Mouse (Mus musculus) hindbrain, embryonic 16.5 days (tissue): ENCODE results near the gene Npnt. TPM values are rescaled to one million over a fixed set of nuclear protein-coding genes. Genes with fewer than 3 reads are reported as not detected.

Experiments used
- ATAC-seq: fragments of 200-750 bp; cut with Nextera tagmentation; 2 replicates; pipeline ENCODE4 v1.8.0; 2017; ENCODE audit warnings: moderate TSS enrichment, moderate library complexity
- H3K27ac ChIP-seq: fragments of 300-500 bp; sonication (generic); 2 replicates; pipeline ENCODE4 v1.5.1; 2014; ENCODE audit warnings: low read depth, mild to moderate bottlenecking, control low read depth, low read length, moderate library complexity
- H3K27me3 ChIP-seq: fragments of 300-500 bp; sonication (generic); replicated peaks from 2 replicates; pipeline ENCODE4 v1.6.1; 2014; ENCODE audit warnings: low read length; ENCODE audit not compliant: control insufficient read depth, insufficient read depth
- H3K36me3 ChIP-seq: fragments of 300-500 bp; sonication (generic); 2 replicates; pipeline ENCODE4 v1.6.1; 2014; ENCODE audit warnings: mild to moderate bottlenecking, low read length, moderate library complexity, mixed read lengths; ENCODE audit not compliant: control insufficient read depth, insufficient read depth
- H3K4me1 ChIP-seq: fragments of 300-500 bp; sonication (generic); 2 replicates; pipeline ENCODE4 v1.6.1; 2014; ENCODE audit warnings: low read depth, low read length; ENCODE audit not compliant: control insufficient read depth, insufficient read depth
- H3K4me2 ChIP-seq: fragments of 300-500 bp; sonication (generic); 2 replicates; pipeline ENCODE4 v1.6.1; 2014; ENCODE audit warnings: mild to moderate bottlenecking, low read length, control low read depth, moderate library complexity
- H3K4me3 ChIP-seq: fragments of 300-500 bp; sonication (generic); 2 replicates; pipeline ENCODE4 v1.5.1; 2014; ENCODE audit warnings: mild to moderate bottlenecking, low read length, control low read depth, moderate library complexity
- H3K9ac ChIP-seq: fragments of 300-500 bp; sonication (generic); 2 replicates; pipeline ENCODE4 v1.6.1; 2014; ENCODE audit warnings: low read depth, mild to moderate bottlenecking, control low read depth, low read length, moderate library complexity
- H3K9me3 ChIP-seq: fragments of 300-500 bp; sonication (generic); 2 replicates; pipeline ENCODE4 v1.6.1; 2014; ENCODE audit warnings: mild to moderate bottlenecking, low read length, moderate library complexity; ENCODE audit not compliant: control insufficient read depth
- WGBS: fragments of 180-500 bp; shearing (Covaris S2); extraction: QIAGEN DNeasy Blood & Tissue Kit; methylation state at CpG from one replicate; pipeline ENCODE4 v1.1.7; 2014; 5-methylcytosine and 5-hydroxymethylcytosine counted together
- polyA plus RNA-seq: library from polyadenylated mRNA; unstranded; fragments of >200 nt; fragmentation: Nextera tagmentation; extraction: Ambion mirVana; gene quantifications from 2 replicates; pipeline ENCODE4 v1.2.1, GENCODE M21; 2015

Gene Npnt
- polyA plus RNA-seq, 1 experiment from 2014 or later: 23.8 TPM

GRCm38 (mm10) chr3:132886419-132887050, 63.6 kb downstream of the Npnt start:
- no peaks in the 10 kb centered on the region for H3K9me3 ChIP-seq
- no peak overlapping the region for H3K4me2 ChIP-seq
- no peak overlapping the region for H3K4me3 ChIP-seq
- WGBS: 91% methylated on average over 6 of the region's 6 CpGs
- no peak for ATAC-seq
- H3K4me1 ChIP-seq: no peaks in the 10 kb centered on the region
- no peaks in the 10 kb centered on the region for H3K27me3 ChIP-seq
- no peak overlapping the region for H3K9ac ChIP-seq
- no peak overlapping the region for H3K27ac ChIP-seq
- H3K36me3 ChIP-seq: no peaks in the 10 kb centered on the region

- no peaks in the 10 kb centered on the region for H3K4me1 ChIP-seq
- H3K4me2 ChIP-seq: no peak overlapping the region
- H3K9ac ChIP-seq: no peak overlapping the region
- H3K27ac ChIP-seq: no peak overlapping the region
- WGBS: 86% methylated on average over 10 of the region's 10 CpGs
- H3K27me3 ChIP-seq: no peaks in the 10 kb centered on the region
- H3K36me3 ChIP-seq: no peaks in the 10 kb centered on the region
- no peaks in the 10 kb centered on the region for H3K9me3 ChIP-seq
- no peak overlapping the region for H3K4me3 ChIP-seq
- no peak for ATAC-seq
These were observed 65.6 kb downstream of the Npnt start for GRCm38 (mm10) chr3:132884459-132884858.

GRCm38 (mm10) chr3:132883256-132883655, 66.8 kb downstream of the Npnt start:
- Histone ChIP-seq H3K27ac (no peak overlapping the region), H3K9ac (no peak overlapping the region), H3K4me1 (no peaks in the 10 kb centered on the region), H3K4me3 (no peak overlapping the region), H3K27me3 (no peaks in the 10 kb centered on the region), H3K36me3 (no peaks in the 10 kb centered on the region), H3K9me3 (no peaks in the 10 kb centered on the region), H3K4me2 (no peak overlapping the region)
- no peak for ATAC-seq
- 84% methylated on average over 9 of the region's 9 CpGs for WGBS

GRCm38 (mm10) chr3:132880826-132881225, 69.3 kb downstream of the Npnt start:
- Histone ChIP-seq H3K9ac (no peak overlapping the region), H3K36me3 (no peaks in the 10 kb centered on the region), H3K4me1 (peaks cover 3% of the 10 kb centered on the region; the same call in 1 of the 2 replicates), H3K9me3 (no peaks in the 10 kb centered on the region), H3K4me2 (peak overlapping the region; percentile 33), H3K4me3 (no peak overlapping the region), H3K27me3 (no peaks in the 10 kb centered on the region), H3K27ac (no peak overlapping the region)
- 44% methylated on average over 9 of the region's 9 CpGs for WGBS
- peak; percentile 70; the same call in 1 of the 2 replicates for ATAC-seq

GRCm38 (mm10) chr3:132880361-132880760, 69.7 kb downstream of the Npnt start:
- 80% methylated on average over 3 of the region's 3 CpGs for WGBS
- H3K9me3 ChIP-seq: no peaks in the 10 kb centered on the region
- H3K27ac ChIP-seq: no peak overlapping the region
- ATAC-seq: no peak
- no peaks in the 10 kb centered on the region for H3K36me3 ChIP-seq
- no peak overlapping the region for H3K4me3 ChIP-seq
- H3K27me3 ChIP-seq: no peaks in the 10 kb centered on the region
- peaks cover 3% of the 10 kb centered on the region; the same call in 1 of the 2 replicates for H3K4me1 ChIP-seq
- H3K9ac ChIP-seq: no peak overlapping the region
- peak overlapping the region; percentile 33; the same call in 1 of the 2 replicates for H3K4me2 ChIP-seq

- Histone ChIP-seq H3K27me3 (no peaks in the 10 kb centered on the region), H3K36me3 (no peaks in the 10 kb centered on the region), H3K9ac (no peak overlapping the region), H3K4me3 (no peak overlapping the region), H3K4me1 (peaks cover 3% of the 10 kb centered on the region; the same call in 1 of the 2 replicates), H3K4me2 (no peak overlapping the region), H3K9me3 (no peaks in the 10 kb centered on the region), H3K27ac (no peak overlapping the region)
- ATAC-seq: no peak
- WGBS: 76% methylated on average over 10 of the region's 10 CpGs
These were observed 73.0 kb downstream of the Npnt start for GRCm38 (mm10) chr3:132876933-132877676.

- H3K27me3 ChIP-seq: no peaks in the 10 kb centered on the region
- no peaks in the 10 kb centered on the region for H3K36me3 ChIP-seq
- WGBS: 48% methylated on average over 14 of the region's 14 CpGs
- H3K27ac ChIP-seq: no peak overlapping the region
- no peak overlapping the region for H3K9ac ChIP-seq
- H3K9me3 ChIP-seq: no peaks in the 10 kb centered on the region
- H3K4me1 ChIP-seq: peaks cover 3% of the 10 kb centered on the region; the same call in 1 of the 2 replicates
- peak; percentile 26; the same call in 1 of the 2 replicates for ATAC-seq
- H3K4me2 ChIP-seq: peak overlapping the region; percentile 6; the same call in 1 of the 2 replicates
- H3K4me3 ChIP-seq: no peak overlapping the region
These were observed 73.9 kb downstream of the Npnt start for GRCm38 (mm10) chr3:132876011-132876708.

- H3K4me1 ChIP-seq: peaks cover 3% of the 10 kb centered on the region; the same call in 1 of the 2 replicates
- ATAC-seq: no peak
- no peak overlapping the region for H3K4me2 ChIP-seq
- no peak overlapping the region for H3K9ac ChIP-seq
- H3K27ac ChIP-seq: no peak overlapping the region
- H3K36me3 ChIP-seq: no peaks in the 10 kb centered on the region
- H3K4me3 ChIP-seq: no peak overlapping the region
- H3K9me3 ChIP-seq: no peaks in the 10 kb centered on the region
- WGBS: 59% methylated on average over 6 of the region's 6 CpGs
- no peaks in the 10 kb centered on the region for H3K27me3 ChIP-seq
These were observed 76.8 kb downstream of the Npnt start for GRCm38 (mm10) chr3:132873251-132873650.
